Mouse (Mus musculus): ENCODE measurements around the gene Ift20.

DNA sequence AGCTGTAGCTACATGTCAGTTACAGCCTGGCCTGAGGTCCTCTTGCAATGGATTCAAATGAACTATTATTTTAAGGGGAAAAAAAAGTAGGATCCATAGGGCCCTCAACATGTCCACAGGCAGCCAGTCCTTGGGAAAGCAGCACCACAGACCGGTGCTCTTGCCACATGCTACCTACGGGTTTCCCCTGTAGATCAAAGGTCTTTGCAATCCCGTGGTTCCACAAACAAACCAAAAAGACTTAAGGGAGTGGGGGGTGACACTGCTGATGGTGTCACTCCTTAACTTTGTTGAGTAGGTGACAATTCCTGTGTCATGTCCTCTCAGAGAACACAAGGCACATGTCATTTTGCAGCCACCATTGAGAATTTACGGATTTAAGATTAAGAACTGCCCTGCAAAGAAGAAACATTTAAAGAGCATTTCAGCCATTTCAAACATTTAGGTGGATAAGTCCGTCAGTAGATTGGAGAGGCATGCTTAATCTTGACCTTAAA lies 13.4 kb downstream of the Ift20 start:
- TF ChIP-seq CTCF (IDR thresholded peaks at IDR 0.05; ENCODE audit: extremely low read depth, insufficient read depth, insufficient read length, insufficient replicate concordance) (no peak), POLR2A (IDR thresholded peaks at IDR 0.05; ENCODE audit: low read depth, low read length) (no peak)
